Mouse (Mus musculus) embryonic facial prominence, embryonic 14.5 days (tissue): Measurements from ENCODE around the gene Myom1. TPM values are rescaled to one million over a fixed set of nuclear protein-coding genes. Genes with fewer than 3 reads are reported as not detected.

Experiments
- ATAC-seq: fragments of 200-750 bp; cut with Nextera tagmentation; 2 replicates; pipeline ENCODE4 v1.8.0; 2017; ENCODE audit warnings: low read depth, moderate number of reproducible peaks, moderate TSS enrichment
- DNase-seq: peaks from one replicate; pipeline ENCODE4 v3.0.0-alpha.2; 2015; ENCODE audit warnings: low spot score
- H3K27ac ChIP-seq: fragments of 300-500 bp; sonication (generic); replicated peaks from 2 replicates; pipeline ENCODE4 v1.5.1; 2014; ENCODE audit warnings: low read depth, mild to moderate bottlenecking, low read length, moderate library complexity
- H3K27me3 ChIP-seq: fragments of 300-500 bp; sonication (generic); replicated peaks from 2 replicates; pipeline ENCODE4 v1.6.1; 2014; ENCODE audit warnings: low read length; ENCODE audit not compliant: control insufficient read depth, insufficient read depth
- H3K36me3 ChIP-seq: fragments of 300-500 bp; sonication (generic); 2 replicates; pipeline ENCODE4 v1.6.1; 2014; ENCODE audit warnings: low read length, mixed read lengths; ENCODE audit not compliant: control insufficient read depth, insufficient read depth
- H3K4me1 ChIP-seq: fragments of 300-500 bp; sonication (generic); 2 replicates; pipeline ENCODE4 v1.6.1; 2014; ENCODE audit warnings: antibody characterized with exemption, low read length; ENCODE audit not compliant: control insufficient read depth, insufficient read depth
- H3K4me2 ChIP-seq: fragments of 300-500 bp; sonication (generic); 2 replicates; pipeline ENCODE4 v1.6.1; 2014; ENCODE audit warnings: low read depth, mild to moderate bottlenecking, low read length, moderate library complexity, mixed read lengths
- H3K4me3 ChIP-seq: fragments of 300-500 bp; sonication (generic); 2 replicates; pipeline ENCODE4 v1.5.1; 2014; ENCODE audit warnings: low read depth, mild to moderate bottlenecking, low read length
- H3K9ac ChIP-seq: fragments of 300-500 bp; sonication (generic); 2 replicates; pipeline ENCODE4 v1.6.1; 2014; ENCODE audit warnings: low read depth, mild to moderate bottlenecking, low read length, moderate library complexity, mixed read lengths
- H3K9me3 ChIP-seq: fragments of 300-500 bp; sonication (generic); 2 replicates; pipeline ENCODE4 v1.6.1; 2016; ENCODE audit warnings: low read length; ENCODE audit not compliant: control insufficient read depth
- WGBS: fragments of 180-500 bp; shearing (Covaris S2); extraction: QIAGEN DNeasy Blood & Tissue Kit; methylation state at CpG from one replicate; pipeline ENCODE4 v1.1.7; 2014; 5-methylcytosine and 5-hydroxymethylcytosine counted together
- polyA plus RNA-seq: library from polyadenylated mRNA; unstranded; fragments of >200 nt; fragmentation: Nextera tagmentation; extraction: Ambion mirVana; gene quantifications from 2 replicates; pipeline ENCODE4 v1.2.1, GENCODE M21; 2014

Myom1 gene
- polyA plus RNA-seq, 1 experiment from 2014 or later, result 61.5 TPM

- Histone ChIP-seq H3K27me3 (no peaks in the 10 kb centered on the region), H3K9me3 (no peaks in the 10 kb centered on the region), H3K4me1 (peaks cover 18% of the 10 kb centered on the region), H3K36me3 (no peaks in the 10 kb centered on the region), H3K4me2 (no peak overlapping the region), H3K9ac (no peak overlapping the region), H3K27ac (no peak overlapping the region), H3K4me3 (no peak overlapping the region)
- DNase-seq (no peak), ATAC-seq (no peak)
- WGBS, result 88% methylated on average over 10 of the region's 10 CpGs
Observed at GRCm38 (mm10) chr17:71004186-71004960, 1.9 kb downstream of the Myom1 start.

- no peak overlapping the region for H3K4me2 ChIP-seq
- H3K4me3 ChIP-seq, result no peak overlapping the region
- no peaks in the 10 kb centered on the region for H3K36me3 ChIP-seq
- ATAC-seq (no peak), DNase-seq (no peak)
- no peak overlapping the region for H3K27ac ChIP-seq
- 85% methylated on average over 5 of the region's 5 CpGs for WGBS
- no peaks in the 10 kb centered on the region for H3K27me3 ChIP-seq
- no peak overlapping the region for H3K9ac ChIP-seq
- no peaks in the 10 kb centered on the region for H3K9me3 ChIP-seq
- H3K4me1 ChIP-seq, result peaks cover 10% of the 10 kb centered on the region
Observed at GRCm38 (mm10) chr17:71006976-71007375, 4.5 kb downstream of the Myom1 start.

GRCm38 (mm10) chr17:71008676-71009075 lies 6.2 kb downstream of the Myom1 start:
- ATAC-seq, result no peak
- Histone ChIP-seq H3K9ac (no peak overlapping the region), H3K4me2 (no peak overlapping the region), H3K27me3 (no peaks in the 10 kb centered on the region), H3K27ac (no peak overlapping the region), H3K4me1 (no peaks in the 10 kb centered on the region), H3K4me3 (no peak overlapping the region), H3K36me3 (no peaks in the 10 kb centered on the region), H3K9me3 (no peaks in the 10 kb centered on the region)
- no peak for DNase-seq
- WGBS, result 81% methylated on average over 3 of the region's 3 CpGs

- no peak for DNase-seq
- ATAC-seq, result no peak
- WGBS, result 70% methylated on average over 1 of the region's 1 CpGs
- Histone ChIP-seq H3K9ac (no peak overlapping the region), H3K4me1 (no peaks in the 10 kb centered on the region), H3K36me3 (no peaks in the 10 kb centered on the region), H3K4me2 (no peak overlapping the region), H3K27ac (no peak overlapping the region), H3K4me3 (no peak overlapping the region), H3K9me3 (no peaks in the 10 kb centered on the region), H3K27me3 (no peaks in the 10 kb centered on the region)
Observed at GRCm38 (mm10) chr17:71009751-71010150, 7.3 kb downstream of the Myom1 start.

- 56% methylated on average over 7 of the region's 7 CpGs for WGBS
Observed at GRCm38 (mm10) chr17:71010646-71011242, 8.3 kb downstream of the Myom1 start.

GRCm38 (mm10) chr17:71011931-71012662 lies 9.7 kb downstream of the Myom1 start:
- DNase-seq (no peak), ATAC-seq (no peak)
- 90% methylated on average over 9 of the region's 9 CpGs for WGBS
- no peak overlapping the region for H3K9ac ChIP-seq
- H3K36me3 ChIP-seq, result no peaks in the 10 kb centered on the region
- no peaks in the 10 kb centered on the region for H3K9me3 ChIP-seq
- H3K4me2 ChIP-seq, result no peak overlapping the region
- H3K27ac ChIP-seq, result no peak overlapping the region
- H3K4me3 ChIP-seq, result no peak overlapping the region
- H3K4me1 ChIP-seq, result no peaks in the 10 kb centered on the region
- no peaks in the 10 kb centered on the region for H3K27me3 ChIP-seq

More at GRCm38 (mm10) chr17:71010646-71011242, 8.3 kb downstream of the Myom1 start:
- Histone ChIP-seq H3K4me1 (no peaks in the 10 kb centered on the region), H3K9me3 (no peaks in the 10 kb centered on the region), H3K27ac (no peak overlapping the region), H3K9ac (no peak overlapping the region), H3K27me3 (no peaks in the 10 kb centered on the region), H3K36me3 (no peaks in the 10 kb centered on the region), H3K4me2 (no peak overlapping the region), H3K4me3 (no peak overlapping the region)
- no peak for ATAC-seq
- no peak for DNase-seq

GRCm38 (mm10) chr17:71013105-71013504 lies 10.7 kb downstream of the Myom1 start:
- Histone ChIP-seq H3K27ac (no peak overlapping the region), H3K9me3 (no peaks in the 10 kb centered on the region), H3K9ac (no peak overlapping the region), H3K4me2 (no peak overlapping the region), H3K27me3 (no peaks in the 10 kb centered on the region), H3K4me1 (no peaks in the 10 kb centered on the region), H3K36me3 (no peaks in the 10 kb centered on the region), H3K4me3 (no peak overlapping the region)
- 79% methylated on average over 6 of the region's 6 CpGs for WGBS
- ATAC-seq (no peak), DNase-seq (no peak)

- no peak overlapping the region for H3K4me3 ChIP-seq
- no peak overlapping the region for H3K9ac ChIP-seq
- no peak overlapping the region for H3K4me2 ChIP-seq
- ATAC-seq (no peak), DNase-seq (no peak)
- H3K4me1 ChIP-seq, result 0 out of 2 replicates have a peak, but pooled peaks cover 4% of the 10 kb centered on the region
- no peaks in the 10 kb centered on the region for H3K36me3 ChIP-seq
- H3K27ac ChIP-seq, result no peak overlapping the region
- H3K27me3 ChIP-seq, result no peaks in the 10 kb centered on the region
- no peaks in the 10 kb centered on the region for H3K9me3 ChIP-seq
- 71% methylated on average over 5 of the region's 5 CpGs for WGBS
Observed at GRCm38 (mm10) chr17:71014911-71015310, 12.5 kb downstream of the Myom1 start.
